Mouse (Mus musculus): ENCODE measurements around the gene A930004D18Rik.

DNA sequence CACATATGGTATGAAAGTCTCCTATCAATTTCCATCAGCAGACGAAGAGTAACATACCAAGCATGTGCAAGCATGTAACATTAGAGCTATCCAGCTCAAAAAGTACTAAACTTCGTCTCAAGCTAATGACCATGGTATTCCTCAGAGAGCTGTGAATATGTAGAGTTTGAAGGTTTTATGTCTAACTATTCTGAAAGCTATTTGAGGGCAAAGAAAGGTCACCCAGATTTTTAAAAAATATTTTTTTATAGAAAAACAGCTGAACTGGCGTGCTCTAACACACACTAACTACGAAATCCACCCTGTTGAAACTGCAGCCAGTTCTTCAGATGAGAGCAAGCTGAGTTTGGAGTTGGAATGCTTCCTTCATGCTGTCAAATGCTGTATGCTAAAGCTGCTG lies 33.3 kb downstream of the A930004D18Rik start:
- TF ChIP-seq GATA1 (IDR thresholded peaks at IDR 0.05; ENCODE audit: low read length) (no peak), TAL1 (IDR thresholded peaks at IDR 0.05; ENCODE audit: low read length) (no peak)

All from erythroblast, embryonic 14.5 days (primary cell).